28 mouse cellular contexts compared by ENCODE assay signal in the genomic region with DNA sequence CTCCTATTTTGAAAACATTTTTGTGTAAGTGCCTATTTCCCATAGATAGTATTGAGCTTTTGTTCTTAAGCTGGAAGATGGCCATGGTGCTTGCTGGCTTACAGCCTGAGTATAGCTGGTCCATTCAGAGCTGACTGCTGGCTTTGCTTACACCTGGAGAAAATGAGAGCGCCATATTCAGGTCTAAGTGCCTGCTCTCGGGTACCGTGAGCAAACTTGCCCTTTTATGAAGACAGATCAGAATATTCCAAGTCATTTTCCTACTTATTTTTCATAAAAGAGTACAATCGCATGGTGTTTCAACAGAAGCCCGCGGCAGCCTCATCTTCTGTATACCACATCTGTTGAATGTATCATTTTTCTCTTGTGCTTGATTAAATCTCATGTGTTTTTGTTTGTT. TPM values are rescaled to one million over a fixed set of nuclear protein-coding genes. Genes with fewer than 3 reads are reported as not detected.
A peak's percentile ranks its signal among the peaks of the same experiment; 100 is the strongest.
DNase-seq lines count a peak whose midpoint lies in the region; ATAC-seq and TF ChIP-seq lines count a peak whose summit lies in the region.
"Had no signal": no experiment of that assay in that cellular context is flagged by ENCODE, and none has a peak within 500 bp of the region (broad histone marks: within the 10 kb centered on the region; RNA-seq: fewer than 3 reads in every experiment).

No protein-coding gene starts in this region.

- H3K27me3 ChIP-seq in heart, embryonic 12.5 days (replicated peaks) = no peaks in the 10 kb centered on the region
- no peaks in the 10 kb centered on the region for H3K27me3 ChIP-seq in liver, embryonic 15.5 days
- no peaks in the 10 kb centered on the region for H3K27me3 ChIP-seq in liver, embryonic 12.5 days (replicated peaks)
- no peaks in the 10 kb centered on the region for H3K27me3 ChIP-seq in midbrain, embryonic 11.5 days (ENCODE audit: control insufficient read depth, insufficient read depth, low read length)
- no peaks in the 10 kb centered on the region for H3K27me3 ChIP-seq in midbrain, embryonic 16.5 days (ENCODE audit: control insufficient read depth, insufficient read depth, low read depth, low read length)
- H3K27me3 ChIP-seq: CH12.LX, Patski had no signal

- no peak for ATAC-seq in heart, embryonic 12.5 days (ENCODE audit: insufficient number of reproducible peaks, low FRiP score)
- no peak for ATAC-seq in liver, embryonic 15.5 days (ENCODE audit: insufficient read depth)
- no peak for ATAC-seq in liver, embryonic 12.5 days
- ATAC-seq in midbrain, embryonic 11.5 days (ENCODE audit: low FRiP score) = no peak
- ATAC-seq in midbrain, embryonic 16.5 days = no peak
- ATAC-seq: activated CD4-positive, CD25-positive, alpha-beta regulatory T cell, adult 4 months; CD4-positive, CD25-positive, alpha-beta regulatory T cell, adult 4 months; Patski had no signal

- H3K4me3 ChIP-seq in heart, embryonic 12.5 days = no peak overlapping the region
- H3K4me3 ChIP-seq in left cerebral cortex, adult 2 months = no peak overlapping the region
- no peak overlapping the region for H3K4me3 ChIP-seq in liver, embryonic 15.5 days (replicated peaks)
- no peak overlapping the region for H3K4me3 ChIP-seq in liver, embryonic 12.5 days
- no peak overlapping the region for H3K4me3 ChIP-seq in midbrain, embryonic 11.5 days (ENCODE audit: low read depth, low read length)
- H3K4me3 ChIP-seq in midbrain, embryonic 16.5 days (ENCODE audit: low read depth, low read length) = no peak overlapping the region

- intact Hi-C loops in left cerebral cortex, adult 2 months (cut with DNase I) = no loop called here
- intact Hi-C loops in left cerebral cortex, postnatal 4 days (cut with DNase I) = no loop called here

- 95% methylated on average over 6 of the region's 6 CpGs for WGBS in heart, embryonic 12.5 days
- 94% methylated on average over 6 of the region's 6 CpGs for WGBS in liver, embryonic 15.5 days (ENCODE audit: insufficient replicate concordance)
- 92% methylated on average over 6 of the region's 6 CpGs for WGBS in liver, embryonic 12.5 days (ENCODE audit: insufficient replicate concordance)
- 98% methylated on average over 6 of the region's 6 CpGs for WGBS in midbrain, embryonic 11.5 days
- WGBS in midbrain, embryonic 16.5 days = 97% methylated on average over 6 of the region's 6 CpGs

- no peak overlapping the region for H3K9ac ChIP-seq in heart, embryonic 12.5 days
- no peak overlapping the region for H3K9ac ChIP-seq in liver, embryonic 15.5 days
- no peak overlapping the region for H3K9ac ChIP-seq in liver, embryonic 12.5 days
- no peak overlapping the region for H3K9ac ChIP-seq in midbrain, embryonic 11.5 days (ENCODE audit: low read length)
- H3K9ac ChIP-seq in midbrain, embryonic 16.5 days (ENCODE audit: low read depth, low read length) = no peak overlapping the region

- peaks cover 37% of the 10 kb centered on the region for H3K36me3 ChIP-seq in heart, embryonic 12.5 days
- H3K36me3 ChIP-seq in liver, embryonic 15.5 days (replicated peaks) = peaks cover 52% of the 10 kb centered on the region
- peaks cover 45% of the 10 kb centered on the region for H3K36me3 ChIP-seq in liver, embryonic 12.5 days
- no peaks in the 10 kb centered on the region for H3K36me3 ChIP-seq in midbrain, embryonic 11.5 days (ENCODE audit: control insufficient read depth, insufficient read depth, low read length)
- peaks cover 10% of the 10 kb centered on the region; the same call in 1 of the 2 replicates for H3K36me3 ChIP-seq in midbrain, embryonic 16.5 days (ENCODE audit: control insufficient read depth, insufficient read depth, low read length)

- no peaks in the 10 kb centered on the region for H3K9me3 ChIP-seq in heart, embryonic 12.5 days (replicated peaks)
- H3K9me3 ChIP-seq in liver, embryonic 15.5 days (replicated peaks) = no peaks in the 10 kb centered on the region
- no peaks in the 10 kb centered on the region for H3K9me3 ChIP-seq in liver, embryonic 12.5 days (replicated peaks)
- H3K9me3 ChIP-seq in midbrain, embryonic 11.5 days (ENCODE audit: control insufficient read depth, low read length) = no peaks in the 10 kb centered on the region
- H3K9me3 ChIP-seq in midbrain, embryonic 16.5 days (replicated peaks; ENCODE audit: control insufficient read depth, low read length, poor library complexity, severe bottlenecking) = no peaks in the 10 kb centered on the region
- H3K9me3 ChIP-seq: G1E had no signal

- no peaks in the 10 kb centered on the region for H3K4me1 ChIP-seq in heart, embryonic 12.5 days (replicated peaks)
- H3K4me1 ChIP-seq in liver, embryonic 15.5 days (replicated peaks) = peaks cover 24% of the 10 kb centered on the region
- peaks cover 22% of the 10 kb centered on the region for H3K4me1 ChIP-seq in liver, embryonic 12.5 days
- no peaks in the 10 kb centered on the region for H3K4me1 ChIP-seq in midbrain, embryonic 11.5 days (ENCODE audit: control insufficient read depth, insufficient read depth, low read length)
- H3K4me1 ChIP-seq in midbrain, embryonic 16.5 days (ENCODE audit: control insufficient read depth, insufficient read depth, low read length) = no peaks in the 10 kb centered on the region

- no peak for TF ChIP-seq CTCF in left cerebral cortex, adult 2 months (IDR thresholded peaks at IDR 0.05)

- no peak overlapping the region for H3K27ac ChIP-seq in heart, embryonic 12.5 days (ENCODE audit: poor library complexity, severe bottlenecking)
- peak overlapping the region; percentile 8; the same call in 1 of the 2 replicates for H3K27ac ChIP-seq in left cerebral cortex, adult 2 months
- 0 out of 2 replicates have a peak overlapping the region, but pooled peaks have one; percentile 38 for H3K27ac ChIP-seq in liver, embryonic 15.5 days (replicated peaks)
- no peak overlapping the region for H3K27ac ChIP-seq in liver, embryonic 12.5 days
- no peak overlapping the region for H3K27ac ChIP-seq in midbrain, embryonic 11.5 days (ENCODE audit: low read depth, low read length)
- H3K27ac ChIP-seq in midbrain, embryonic 16.5 days (ENCODE audit: low read length) = no peak overlapping the region

- peak; percentile 66 for DNase-seq in heart, adult 11 months
- DNase-seq in left cerebral cortex, adult 2 months (ENCODE audit: extremely low spot score in 1 of 2, low spot score in 2 of 2) = no peak
- DNase-seq in left cerebral cortex, postnatal 4 days = no peak
- DNase-seq in midbrain, embryonic 11.5 days (ENCODE audit: low spot score, missing footprints) = peak; percentile 65
- DNase-seq: adrenal gland, adult 2 months; adrenal gland, adult 8-10 months; adrenal gland, postnatal 10 days; adrenal gland, postnatal 14 days; adrenal gland, postnatal 25 days; adrenal gland, postnatal 36 days; B cell, adult 2 months; cerebellum, adult 11 months; cerebellum, adult 11-12 months had no signal

- no peak overlapping the region for H3K4me2 ChIP-seq in heart, embryonic 12.5 days
- no peak overlapping the region for H3K4me2 ChIP-seq in liver, embryonic 15.5 days
- H3K4me2 ChIP-seq in liver, embryonic 12.5 days = no peak overlapping the region
- no peak overlapping the region for H3K4me2 ChIP-seq in midbrain, embryonic 11.5 days
- no peak overlapping the region for H3K4me2 ChIP-seq in midbrain, embryonic 16.5 days (ENCODE audit: low read length)

RNA-seq across cellular contexts. Expression of a gene that starts 4.6 kb away (rescaled TPM):
- not detected in 2 replicates for polyA plus RNA-seq in heart, embryonic 12.5 days (2016; fragmentation: Nextera tagmentation; extraction: Ambion mirVana)
- total RNA-seq in left cerebral cortex, adult 2 months (2021) = under 1 TPM; 0.54 to 0.68 TPM
- under 1 TPM in 1 of 2 experiments, not detected in 1; 0.22 TPM for total RNA-seq in left cerebral cortex, postnatal 4 days (2021)
- 0.10 and 0.13 TPM in 2 replicates for polyA plus RNA-seq in liver, embryonic 15.5 days (2015; fragmentation: Nextera tagmentation; extraction: Ambion mirVana)
- not detected in 2 replicates for polyA plus RNA-seq in liver, embryonic 12.5 days (2016; fragmentation: Nextera tagmentation; extraction: Ambion mirVana)
- polyA plus RNA-seq in midbrain, embryonic 11.5 days (2014; fragmentation: Nextera tagmentation; extraction: Ambion mirVana) = not detected in 2 replicates
- polyA plus RNA-seq in midbrain, embryonic 16.5 days (2015; fragmentation: Nextera tagmentation; extraction: Ambion mirVana) = not detected in 2 replicates
- total RNA-seq: CH12.LX, ES-E14 had no signal
- polyA plus RNA-seq: activated CD4-positive, CD25-positive, alpha-beta regulatory T cell, adult 4 months; C2C12; G1E; Patski had no signal

RNA-seq across cellular contexts. Expression of a gene that starts 7.4 kb away (rescaled TPM):
- polyA plus RNA-seq in heart, embryonic 12.5 days (2016; fragmentation: Nextera tagmentation; extraction: Ambion mirVana) = not detected in 2 replicates
- total RNA-seq in left cerebral cortex, adult 2 months (2021) = not detected
- total RNA-seq in left cerebral cortex, postnatal 4 days (2021) = not detected
- polyA plus RNA-seq in liver, embryonic 15.5 days (2015; fragmentation: Nextera tagmentation; extraction: Ambion mirVana) = not detected in 2 replicates
- not detected in 2 replicates for polyA plus RNA-seq in liver, embryonic 12.5 days (2016; fragmentation: Nextera tagmentation; extraction: Ambion mirVana)
- polyA plus RNA-seq in midbrain, embryonic 11.5 days (2014; fragmentation: Nextera tagmentation; extraction: Ambion mirVana) = not detected in 2 replicates
- not detected in 2 replicates for polyA plus RNA-seq in midbrain, embryonic 16.5 days (2015; fragmentation: Nextera tagmentation; extraction: Ambion mirVana)
- total RNA-seq: adrenal gland, adult 18-20 months; adrenal gland, adult 2 months; adrenal gland, adult 8-10 months; adrenal gland, postnatal 10 days; adrenal gland, postnatal 14 days; adrenal gland, postnatal 25 days; adrenal gland, postnatal 36 days; adrenal gland, postnatal 4 days; CH12.LX; ES-E14; G1E; MEL had no signal
- polyA plus RNA-seq: activated CD4-positive, CD25-positive, alpha-beta regulatory T cell, adult 4 months; adrenal gland, adult 2 months; brain, embryonic 14.5 days; C2C12; CD4-positive, CD25-positive, alpha-beta regulatory T cell, adult 4 months; G1E; Patski had no signal

RNA-seq across cellular contexts. Expression of a gene that starts 8.7 kb away (rescaled TPM):
- polyA plus RNA-seq in heart, embryonic 12.5 days (2016; fragmentation: Nextera tagmentation; extraction: Ambion mirVana) = 4.9 and 7.0 TPM in 2 replicates
- 1 to 10 TPM in 1 of 2 experiments, under 1 TPM in 1; 0.63 to 1.2 TPM for total RNA-seq in left cerebral cortex, adult 2 months (2021)
- under 1 TPM in 1 of 2 experiments, not detected in 1; 0.94 TPM for total RNA-seq in left cerebral cortex, postnatal 4 days (2021)
- polyA plus RNA-seq in liver, embryonic 15.5 days (2015; fragmentation: Nextera tagmentation; extraction: Ambion mirVana) = 11.0 and 11.4 TPM in 2 replicates
- polyA plus RNA-seq in liver, embryonic 12.5 days (2016; fragmentation: Nextera tagmentation; extraction: Ambion mirVana) = 10.4 and 13.2 TPM in 2 replicates
- 1.9 and 5.6 TPM in 2 replicates for polyA plus RNA-seq in midbrain, embryonic 11.5 days (2014; fragmentation: Nextera tagmentation; extraction: Ambion mirVana)
- polyA plus RNA-seq in midbrain, embryonic 16.5 days (2015; fragmentation: Nextera tagmentation; extraction: Ambion mirVana) = 1.4 and 2.8 TPM in 2 replicates
- total RNA-seq: MEL had no signal
- polyA plus RNA-seq: activated CD4-positive, CD25-positive, alpha-beta regulatory T cell, adult 4 months; C2C12; G1E had no signal

RNA-seq across cellular contexts. Expression of a gene that starts 32.8 kb away (rescaled TPM):
- polyA plus RNA-seq in heart, embryonic 12.5 days (2016; fragmentation: Nextera tagmentation; extraction: Ambion mirVana) = 1.9 and 2.0 TPM in 2 replicates
- not detected for total RNA-seq in left cerebral cortex, adult 2 months (2021)
- not detected for total RNA-seq in left cerebral cortex, postnatal 4 days (2021)
- polyA plus RNA-seq in liver, embryonic 15.5 days (2015; fragmentation: Nextera tagmentation; extraction: Ambion mirVana) = 1.4 and 1.7 TPM in 2 replicates
- polyA plus RNA-seq in liver, embryonic 12.5 days (2016; fragmentation: Nextera tagmentation; extraction: Ambion mirVana) = 2.1 and 2.4 TPM in 2 replicates
- polyA plus RNA-seq in midbrain, embryonic 11.5 days (2014; fragmentation: Nextera tagmentation; extraction: Ambion mirVana) = 1.1 and 1.5 TPM in 2 replicates
- 2.3 and 2.9 TPM in 2 replicates for polyA plus RNA-seq in midbrain, embryonic 16.5 days (2015; fragmentation: Nextera tagmentation; extraction: Ambion mirVana)
- total RNA-seq: adrenal gland, adult 18-20 months; adrenal gland, adult 2 months; adrenal gland, adult 8-10 months; adrenal gland, postnatal 10 days; adrenal gland, postnatal 14 days; adrenal gland, postnatal 25 days; adrenal gland, postnatal 36 days had no signal
- polyA plus RNA-seq: adrenal gland, adult 2 months; G1E had no signal

RNA-seq across cellular contexts. Expression of a gene that starts 33.5 kb away (rescaled TPM):
- 46.5 and 46.7 TPM in 2 replicates for polyA plus RNA-seq in heart, embryonic 12.5 days (2016; fragmentation: Nextera tagmentation; extraction: Ambion mirVana)
- total RNA-seq in left cerebral cortex, adult 2 months (2021) = 10 to 100 TPM; 55.4 to 59.7 TPM
- total RNA-seq in left cerebral cortex, postnatal 4 days (2021) = 10 to 100 TPM; 46.9 to 47.2 TPM
- polyA plus RNA-seq in liver, embryonic 15.5 days (2015; fragmentation: Nextera tagmentation; extraction: Ambion mirVana) = 46.4 and 50.0 TPM in 2 replicates
- polyA plus RNA-seq in liver, embryonic 12.5 days (2016; fragmentation: Nextera tagmentation; extraction: Ambion mirVana) = 60.1 and 62.2 TPM in 2 replicates
- 60.1 and 72.8 TPM in 2 replicates for polyA plus RNA-seq in midbrain, embryonic 11.5 days (2014; fragmentation: Nextera tagmentation; extraction: Ambion mirVana)
- polyA plus RNA-seq in midbrain, embryonic 16.5 days (2015; fragmentation: Nextera tagmentation; extraction: Ambion mirVana) = 84.0 and 86.3 TPM in 2 replicates

Comparison
In these comparisons a context has a peak if more than half of its experiments do, and no peak if none do; other contexts are left out.
1. H3K27ac ChIP-seq: peak in left cerebral cortex, adult 2 months (single experiment) and liver, embryonic 15.5 days (single experiment); none in heart, embryonic 12.5 days (single experiment), liver, embryonic 12.5 days (single experiment), midbrain, embryonic 11.5 days (single experiment) and midbrain, embryonic 16.5 days (single experiment).
2. DNase-seq: peak in heart, adult 11 months (single experiment) and midbrain, embryonic 11.5 days (single experiment); none in left cerebral cortex, adult 2 months (0 of 2) and left cerebral cortex, postnatal 4 days (single experiment).